Mouse (Mus musculus) liver, adult 2 months (tissue): ENCODE data around the gene Fgfr2.

ENCODE experiments used
- CTCF ChIP-seq: fragments of 200-500 bp; IDR thresholded peaks from 2 replicates; pipeline ENCODE4 v1.5.1; 2011; ENCODE audit warnings: low read depth, low read length, control low read depth
- POLR2A ChIP-seq: fragments of 200-500 bp; IDR thresholded peaks from 2 replicates; pipeline ENCODE4 v1.6.1; 2011; ENCODE audit warnings: low read length, control low read depth; ENCODE audit not compliant: insufficient read depth; ENCODE audit errors: extremely low read depth

- TF ChIP-seq POLR2A = no peak
- no peak for TF ChIP-seq CTCF
Observed at GRCm38 (mm10) chr7:132335367-132335766, 787.8 kb downstream of the Fgfr2 start.
